Mouse (Mus musculus) limb, embryonic 11.5 days (tissue): ENCODE measurements around the gene Arsb. TPM values are rescaled to one million over a fixed set of nuclear protein-coding genes. Genes with fewer than 3 reads are reported as not detected.
"Not testable (repeated sequence)": the region's sequence is repeated elsewhere in the genome, so short reads cannot be mapped to it uniquely, and the experiment has no call there.

ENCODE experiments used
- ATAC-seq: fragments of 200-750 bp; cut with Nextera tagmentation; 2 replicates; pipeline ENCODE4 v1.8.0; 2017; ENCODE audit warnings: low read depth; ENCODE audit not compliant: insufficient number of reproducible peaks, low FRiP score, low TSS enrichment
- DNase-seq: peaks from one replicate; pipeline ENCODE4 v3.0.0-alpha.2; 2015; ENCODE audit warnings: low spot score
- H3K27ac ChIP-seq: fragments of 300-500 bp; sonication (generic); replicated peaks from 2 replicates; pipeline ENCODE4 v1.5.1; 2014; ENCODE audit warnings: low read depth, mild to moderate bottlenecking, low read length
- H3K27me3 ChIP-seq: fragments of 300-500 bp; sonication (generic); 2 replicates; pipeline ENCODE4 v1.6.1; 2014; ENCODE audit warnings: mild to moderate bottlenecking, low read length, mixed read lengths; ENCODE audit not compliant: control insufficient read depth, insufficient read depth
- H3K36me3 ChIP-seq: fragments of 300-500 bp; sonication (generic); 2 replicates; pipeline ENCODE4 v1.6.1; 2014; ENCODE audit warnings: mild to moderate bottlenecking, low read length, moderate library complexity, mixed read lengths; ENCODE audit not compliant: control insufficient read depth, insufficient read depth
- H3K4me1 ChIP-seq: fragments of 300-500 bp; sonication (generic); 2 replicates; pipeline ENCODE4 v1.6.1; 2014; ENCODE audit warnings: low read length, mixed read lengths; ENCODE audit not compliant: control insufficient read depth, insufficient read depth
- H3K4me2 ChIP-seq: fragments of 300-500 bp; sonication (generic); 2 replicates; pipeline ENCODE4 v1.6.1; 2014; ENCODE audit warnings: low read depth, mild to moderate bottlenecking, moderate library complexity; ENCODE audit not compliant: severe bottlenecking
- H3K4me3 ChIP-seq: fragments of 300-500 bp; sonication (generic); 2 replicates; pipeline ENCODE4 v1.5.1; 2014; ENCODE audit warnings: low read depth, low read length
- H3K9ac ChIP-seq: fragments of 300-500 bp; sonication (generic); 2 replicates; pipeline ENCODE4 v1.6.1; 2014; ENCODE audit warnings: mild to moderate bottlenecking, low read length
- H3K9me3 ChIP-seq: fragments of 300-500 bp; sonication (generic); 2 replicates; pipeline ENCODE4 v1.6.1; 2016; ENCODE audit warnings: low read length; ENCODE audit not compliant: control insufficient read depth
- WGBS: fragments of 180-500 bp; shearing (Covaris S2); extraction: QIAGEN DNeasy Blood & Tissue Kit; methylation state at CpG from one replicate; pipeline ENCODE4 v1.1.7; 2014; 5-methylcytosine and 5-hydroxymethylcytosine counted together
- polyA plus RNA-seq: library from polyadenylated mRNA; unstranded; fragments of >200 nt; fragmentation: Nextera tagmentation; extraction: Ambion mirVana; gene quantifications from 2 replicates; pipeline ENCODE4 v1.2.1, GENCODE M21; 2014

Arsb gene
- polyA plus RNA-seq, 1 experiment from 2014 or later, result 10.2 TPM

DNA sequence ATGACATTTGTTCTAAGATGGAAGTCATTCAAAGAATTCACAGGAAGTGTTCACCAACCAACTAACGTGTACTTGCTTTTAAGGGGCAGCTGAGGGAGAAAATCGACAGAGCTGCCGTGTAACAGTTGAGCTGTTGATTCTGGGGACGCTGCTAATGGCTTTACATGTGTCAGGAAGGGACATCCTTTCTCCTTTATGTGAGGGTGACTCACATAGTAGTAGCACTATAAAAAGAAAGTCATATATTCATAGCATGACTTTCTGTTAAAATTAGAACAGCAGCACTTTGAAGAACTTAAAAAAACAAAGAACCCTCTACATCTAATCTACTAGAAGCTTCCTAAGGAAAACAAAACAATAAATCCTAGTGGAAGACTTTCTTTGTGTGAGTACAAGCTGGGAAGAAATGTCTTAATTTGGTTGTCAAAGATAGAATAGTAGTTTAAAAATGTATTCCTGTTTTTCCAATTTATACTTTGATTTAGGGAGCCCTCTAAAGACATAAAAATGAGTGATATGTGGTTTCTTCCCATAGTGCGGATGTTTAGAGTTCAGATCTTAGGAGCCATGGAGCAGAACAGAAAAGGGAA is 25.7 kb downstream of the Arsb start:
- ATAC-seq, result no peak
- H3K27ac ChIP-seq, result no peak overlapping the region
- WGBS, result 78% methylated on average over 5 of the region's 5 CpGs

DNA sequence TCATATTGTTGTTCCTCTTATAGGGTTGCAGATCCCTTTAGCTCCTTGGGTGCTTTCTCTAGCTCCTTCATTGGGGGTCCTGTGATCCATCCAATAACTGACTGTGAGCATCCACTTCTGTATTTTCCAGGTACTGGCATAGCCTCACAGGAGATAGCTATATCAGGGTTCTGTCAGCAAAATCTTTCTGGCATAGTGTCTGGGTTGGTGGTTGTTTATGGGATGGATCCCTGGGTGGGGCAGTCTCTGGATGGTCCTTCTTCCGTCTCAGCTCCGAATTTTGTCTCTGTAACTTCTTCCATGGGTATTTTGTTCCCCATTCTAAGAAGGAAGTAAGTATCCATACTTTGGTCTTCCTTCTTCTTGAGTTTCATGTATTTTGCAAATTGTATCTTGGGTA is 38.9 kb downstream of the Arsb start:
- not testable (repeated sequence) for H3K36me3 ChIP-seq, DNase-seq, H3K27ac ChIP-seq, H3K4me2 ChIP-seq, H3K4me1 ChIP-seq, ATAC-seq, H3K4me3 ChIP-seq, H3K9ac ChIP-seq, H3K9me3 ChIP-seq, H3K27me3 ChIP-seq
- 79% methylated on average over 2 of the region's 2 CpGs for WGBS

More for the DNA sequence above, 25.7 kb downstream of the Arsb start:
- Histone ChIP-seq H3K27me3 (no peaks in the 10 kb centered on the region), H3K4me2 (no peak overlapping the region), H3K9me3 (no peaks in the 10 kb centered on the region), H3K4me3 (no peak overlapping the region), H3K9ac (no peak overlapping the region), H3K36me3 (no peaks in the 10 kb centered on the region), H3K4me1 (no peaks in the 10 kb centered on the region)
- no peak for DNase-seq

DNA sequence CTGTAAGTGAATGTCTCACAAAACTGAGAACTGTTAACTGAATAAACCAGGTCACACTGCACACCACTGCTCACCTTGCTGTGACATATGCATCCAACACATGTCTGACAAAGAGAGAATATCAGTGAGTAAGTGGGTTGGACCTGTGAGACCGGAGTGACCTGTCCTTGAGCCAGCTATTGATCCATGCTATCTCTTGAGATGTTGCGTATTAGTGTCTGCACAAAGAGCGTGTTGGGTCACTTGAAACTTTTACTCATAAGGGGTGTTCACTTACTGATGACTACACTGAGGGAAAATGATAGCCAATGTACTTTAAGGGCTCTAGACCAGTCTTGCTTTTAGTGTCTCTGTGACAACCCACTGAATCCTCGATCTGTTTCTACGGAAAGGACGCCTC is 42.7 kb downstream of the Arsb start:
- H3K27ac ChIP-seq, result no peak overlapping the region
- no peaks in the 10 kb centered on the region for H3K27me3 ChIP-seq
- H3K4me3 ChIP-seq, result no peak overlapping the region
- no peak overlapping the region for H3K4me2 ChIP-seq
- no peak overlapping the region for H3K9ac ChIP-seq
- H3K9me3 ChIP-seq, result no peaks in the 10 kb centered on the region
- WGBS, result 96% methylated on average over 6 of the region's 6 CpGs
- no peaks in the 10 kb centered on the region for H3K36me3 ChIP-seq
- no peaks in the 10 kb centered on the region for H3K4me1 ChIP-seq
- no peak for DNase-seq
- ATAC-seq, result no peak

DNA sequence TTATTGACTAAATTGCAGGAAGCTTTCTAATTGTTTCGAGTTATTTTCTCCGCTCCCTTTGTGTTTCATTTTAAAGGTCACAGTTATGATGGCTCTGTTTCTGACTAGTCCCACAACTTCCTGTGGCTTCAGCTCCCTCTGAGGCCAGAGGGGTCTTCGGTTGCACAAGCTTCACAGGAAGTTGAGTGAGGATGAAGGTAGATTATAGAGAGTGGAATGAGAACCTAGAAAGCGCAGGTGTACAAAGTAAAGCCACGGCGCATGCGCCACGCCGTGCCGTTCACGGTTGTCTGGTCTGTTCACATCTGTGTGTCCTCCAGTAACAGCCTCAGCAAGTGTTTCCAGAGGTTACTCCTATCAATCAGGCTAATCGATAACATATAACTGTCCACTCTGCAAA is 43.2 kb downstream of the Arsb start:
- WGBS, result 94% methylated on average over 12 of the region's 12 CpGs
- H3K9ac ChIP-seq, result no peak overlapping the region
- DNase-seq (no peak), ATAC-seq (no peak)
- H3K4me1 ChIP-seq, result no peaks in the 10 kb centered on the region
- H3K4me2 ChIP-seq, result no peak overlapping the region
- H3K9me3 ChIP-seq, result no peaks in the 10 kb centered on the region
- H3K27ac ChIP-seq, result no peak overlapping the region
- H3K27me3 ChIP-seq, result no peaks in the 10 kb centered on the region
- no peaks in the 10 kb centered on the region for H3K36me3 ChIP-seq
- no peak overlapping the region for H3K4me3 ChIP-seq

DNA sequence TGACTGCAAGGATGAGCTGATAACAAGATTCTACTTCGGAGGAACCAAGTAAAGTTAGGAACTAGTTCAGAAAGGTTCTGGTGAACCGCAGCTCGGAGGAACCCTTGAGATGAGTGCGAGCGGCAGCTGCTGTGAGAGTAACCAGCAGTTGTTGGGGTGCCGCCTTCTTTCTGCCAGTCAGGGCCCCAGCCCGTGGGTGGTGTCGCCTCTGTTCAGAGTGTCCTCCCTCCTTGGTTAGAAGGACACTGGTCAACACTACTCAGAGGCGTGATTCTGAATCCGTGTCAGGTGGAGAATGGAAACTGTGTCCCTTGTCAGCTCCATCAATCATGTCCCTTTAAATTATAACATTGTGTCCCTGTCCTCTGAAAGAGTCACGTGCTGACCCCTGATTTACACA is 43.7 kb downstream of the Arsb start:
- no peak for ATAC-seq
- no peaks in the 10 kb centered on the region for H3K36me3 ChIP-seq
- H3K4me2 ChIP-seq, result no peak overlapping the region
- no peak overlapping the region for H3K9ac ChIP-seq
- no peak for DNase-seq
- no peaks in the 10 kb centered on the region for H3K9me3 ChIP-seq
- 84% methylated on average over 11 of the region's 11 CpGs for WGBS
- no peaks in the 10 kb centered on the region for H3K4me1 ChIP-seq
- no peak overlapping the region for H3K27ac ChIP-seq
- no peak overlapping the region for H3K4me3 ChIP-seq
- no peaks in the 10 kb centered on the region for H3K27me3 ChIP-seq

- DNase-seq, result no peak
- no peak for ATAC-seq
- WGBS, result 92% methylated on average over 2 of the region's 2 CpGs
- Histone ChIP-seq H3K9ac (no peak overlapping the region), H3K4me1 (no peaks in the 10 kb centered on the region), H3K27ac (no peak overlapping the region), H3K4me2 (no peak overlapping the region), H3K4me3 (no peak overlapping the region), H3K36me3 (no peaks in the 10 kb centered on the region), H3K27me3 (no peaks in the 10 kb centered on the region), H3K9me3 (no peaks in the 10 kb centered on the region)
Observed at GRCm38 (mm10) chr13:93816127-93816526, 44.7 kb downstream of the Arsb start.

- 64% methylated on average over 9 of the region's 9 CpGs for WGBS
- H3K9me3 ChIP-seq, result no peaks in the 10 kb centered on the region
- no peak overlapping the region for H3K9ac ChIP-seq
- no peaks in the 10 kb centered on the region for H3K36me3 ChIP-seq
- DNase-seq (no peak), ATAC-seq (no peak)
- no peak overlapping the region for H3K4me3 ChIP-seq
- H3K4me2 ChIP-seq, result no peak overlapping the region
- H3K27ac ChIP-seq, result no peak overlapping the region
- no peaks in the 10 kb centered on the region for H3K4me1 ChIP-seq
- no peaks in the 10 kb centered on the region for H3K27me3 ChIP-seq
Observed at GRCm38 (mm10) chr13:93816688-93817331, 45.4 kb downstream of the Arsb start.

DNA sequence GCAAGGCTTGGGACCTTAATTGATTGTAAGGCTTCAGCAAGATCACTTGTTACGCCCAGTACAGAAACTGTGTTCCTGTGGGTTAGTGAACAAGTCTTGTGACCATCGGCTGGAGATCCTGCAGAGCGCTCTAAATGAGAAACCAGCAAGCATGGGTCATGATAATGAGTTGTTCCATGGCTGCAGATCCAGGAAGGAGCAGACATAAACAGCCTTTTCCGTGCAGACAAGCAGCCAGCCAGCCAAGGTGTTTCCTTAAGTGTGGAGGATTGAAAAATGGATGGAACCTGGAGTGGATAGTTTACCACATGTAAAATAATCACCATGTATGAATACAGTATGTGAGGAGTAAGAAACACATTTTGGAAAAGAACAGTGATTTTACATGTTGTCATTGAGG is 48.7 kb downstream of the Arsb start:
- H3K27ac ChIP-seq, result no peak overlapping the region
- WGBS, result 89% methylated on average over 4 of the region's 4 CpGs
- H3K27me3 ChIP-seq, result no peaks in the 10 kb centered on the region
- ATAC-seq, result no peak
- no peaks in the 10 kb centered on the region for H3K36me3 ChIP-seq
- no peak for DNase-seq
- H3K4me3 ChIP-seq, result no peak overlapping the region
- H3K4me2 ChIP-seq, result no peak overlapping the region
- H3K9me3 ChIP-seq, result no peaks in the 10 kb centered on the region
- no peaks in the 10 kb centered on the region for H3K4me1 ChIP-seq
- no peak overlapping the region for H3K9ac ChIP-seq

DNA sequence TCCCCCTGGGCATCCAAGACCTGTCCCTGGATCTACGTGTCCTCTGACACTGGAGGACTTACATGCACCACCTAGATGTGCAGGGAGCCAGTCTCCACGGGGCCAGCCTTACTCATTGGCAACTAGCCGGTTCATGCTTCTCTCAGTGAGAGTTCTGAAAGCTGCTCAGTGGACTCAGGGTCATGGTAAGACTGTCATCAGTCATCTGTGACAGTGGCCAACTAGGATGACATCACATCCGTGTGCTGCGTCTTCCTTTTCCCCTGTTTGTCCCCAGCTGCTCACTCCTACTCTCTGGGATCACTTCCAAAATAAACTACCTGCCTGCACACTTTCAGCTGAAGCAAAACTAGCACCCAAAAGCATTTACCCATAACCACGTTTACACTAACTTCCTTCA is 50.6 kb downstream of the Arsb start:
- WGBS, result 77% methylated on average over 6 of the region's 6 CpGs
- no peaks in the 10 kb centered on the region for H3K9me3 ChIP-seq
- H3K36me3 ChIP-seq, result no peaks in the 10 kb centered on the region
- ATAC-seq (no peak), DNase-seq (no peak)
- no peaks in the 10 kb centered on the region for H3K4me1 ChIP-seq
- H3K27me3 ChIP-seq, result no peaks in the 10 kb centered on the region
- no peak overlapping the region for H3K9ac ChIP-seq
- no peak overlapping the region for H3K4me3 ChIP-seq
- H3K27ac ChIP-seq, result no peak overlapping the region
- H3K4me2 ChIP-seq, result no peak overlapping the region
